In genomic region chr3:98280933-98281678, GRCm38 (mm10) we compare ENCODE assay signal across 7 mouse cellular contexts. TPM values are rescaled to one million over a fixed set of nuclear protein-coding genes. Genes with fewer than 3 reads are reported as not detected.
DNase-seq lines count a peak whose midpoint lies in the region; ATAC-seq lines count a peak whose summit lies in the region.

No protein-coding gene starts in this region.

- peak; percentile 52 for DNase-seq in adipocyte (ENCODE audit: low spot score)
- peak; percentile 39 for DNase-seq in embryo, embryonic 11.5 days (ENCODE audit: low read depth, low spot score)
- peak; percentile 37 to 64 for DNase-seq in gastrocnemius, postnatal 4 days (ENCODE audit: low spot score in 2 of 2)
- DNase-seq in left cerebral cortex, postnatal 14 days (ENCODE audit: low spot score in 2 of 2), result peak; percentile 56 to 72
- DNase-seq in right cerebral cortex, postnatal 36 days (ENCODE audit: low spot score in 2 of 2), result peak; percentile 26 to 31

- peak overlapping the region; percentile 35 for H3K4me3 ChIP-seq in intestine, embryonic 15.5 days (replicated peaks)

- ATAC-seq in intestine, embryonic 15.5 days, result peak; percentile 77
- peak; percentile 93 for ATAC-seq in megakaryocyte-erythroid progenitor cell, adult 5-6 weeks (replicated peaks; ENCODE audit: low FRiP score, low TSS enrichment, poor library complexity, severe bottlenecking)

- H3K36me3 ChIP-seq in intestine, embryonic 15.5 days, result no peaks in the 10 kb centered on the region

- H3K27ac ChIP-seq in intestine, embryonic 15.5 days, result peak overlapping the region; percentile 20; the same call in 1 of the 2 replicates

- peaks cover 6% of the 10 kb centered on the region for H3K4me1 ChIP-seq in intestine, embryonic 15.5 days (replicated peaks)

- intact Hi-C loops in left cerebral cortex, postnatal 14 days (cut with DNase I), result no loop called here

- no peak overlapping the region; the same call in 1 of the 2 replicates for H3K9ac ChIP-seq in intestine, embryonic 15.5 days

- no peaks in the 10 kb centered on the region for H3K27me3 ChIP-seq in intestine, embryonic 15.5 days (replicated peaks)

- WGBS in intestine, embryonic 15.5 days, result 29% methylated on average over 12 of the region's 12 CpGs

- peak overlapping the region; percentile 49 for H3K4me2 ChIP-seq in intestine, embryonic 15.5 days (replicated peaks)

- H3K9me3 ChIP-seq in intestine, embryonic 15.5 days, result no peaks in the 10 kb centered on the region

RNA-seq across cellular contexts. Expression of gene Hmgcs2, which starts 0.9 kb away (rescaled TPM):
- total RNA-seq in gastrocnemius, postnatal 4 days (2021), result 1 to 10 TPM; 2.3 to 5.6 TPM
- polyA plus RNA-seq in intestine, embryonic 15.5 days (2015; fragmentation: Nextera tagmentation; extraction: Ambion mirVana), result 149 and 177 TPM in 2 replicates
- 10 to 100 TPM; 10.5 to 10.9 TPM for total RNA-seq in left cerebral cortex, postnatal 14 days (2021)
- 0.79 and 1.5 TPM in 2 replicates for total RNA-seq in megakaryocyte-erythroid progenitor cell, adult 5-6 weeks (2014; fragmentation: Nextera tagmentation)
- total RNA-seq in megakaryocyte-erythroid progenitor cell, adult 5-6 weeks (2017), result 0.09 and 1.3 TPM in 2 replicates

RNA-seq across cellular contexts. Expression of gene Phgdh, which starts 58.7 kb away (rescaled TPM):
- 10 to 100 TPM; 22.9 to 29.1 TPM for total RNA-seq in gastrocnemius, postnatal 4 days (2021)
- polyA plus RNA-seq in intestine, embryonic 15.5 days (2015; fragmentation: Nextera tagmentation; extraction: Ambion mirVana), result 291 and 356 TPM in 2 replicates
- total RNA-seq in left cerebral cortex, postnatal 14 days (2021), result 10 to 100 TPM; 52.4 to 60.3 TPM
- total RNA-seq in megakaryocyte-erythroid progenitor cell, adult 5-6 weeks (2014; fragmentation: Nextera tagmentation), result 83.5 and 118 TPM in 2 replicates
- 222 and 272 TPM in 2 replicates for total RNA-seq in megakaryocyte-erythroid progenitor cell, adult 5-6 weeks (2017)

RNA-seq across cellular contexts. Expression of gene Reg4, which starts 59.1 kb away (rescaled TPM):
- not detected for total RNA-seq in gastrocnemius, postnatal 4 days (2021)
- polyA plus RNA-seq in intestine, embryonic 15.5 days (2015; fragmentation: Nextera tagmentation; extraction: Ambion mirVana), result 14.3 and 18.3 TPM in 2 replicates
- total RNA-seq in left cerebral cortex, postnatal 14 days (2021), result not detected
- total RNA-seq in megakaryocyte-erythroid progenitor cell, adult 5-6 weeks (2014; fragmentation: Nextera tagmentation), result 0.90 TPM in 1 of 2 replicates, not detected in the other
- total RNA-seq in megakaryocyte-erythroid progenitor cell, adult 5-6 weeks (2017), result not detected in 2 replicates

Comparison
In these comparisons a context has a peak if more than half of its experiments do, and no peak if none do; other contexts are left out.
1. Peak in every context shown above with its lines: DNase-seq, ATAC-seq, H3K4me3 ChIP-seq and H3K27ac ChIP-seq.